In the genomic region with DNA sequence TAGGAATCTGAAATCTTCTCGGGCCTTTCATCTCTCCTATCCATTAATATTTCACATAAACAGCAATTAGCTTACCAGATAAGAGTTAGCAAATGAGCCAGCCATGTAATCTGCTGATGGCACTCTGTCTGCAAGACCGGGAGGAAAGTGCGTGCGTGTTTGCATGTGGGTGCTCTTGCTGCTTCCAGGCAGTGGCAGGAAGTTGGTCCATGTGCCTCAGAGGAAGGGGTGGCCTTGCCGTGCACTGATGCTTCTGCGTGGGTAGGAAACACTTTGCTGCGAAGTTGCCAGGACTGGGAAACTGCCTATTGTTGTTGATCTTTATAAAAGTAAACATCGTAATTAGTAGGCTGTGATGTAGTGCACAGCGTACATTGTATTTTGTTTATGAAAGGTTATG, we compare ENCODE assay signal across 8 mouse cellular contexts. TPM values are rescaled to one million over a fixed set of nuclear protein-coding genes. Genes with fewer than 3 reads are reported as not detected.
DNase-seq lines count a peak whose midpoint lies in the region; ATAC-seq and TF ChIP-seq lines count a peak whose summit lies in the region.

No protein-coding gene starts in this region.

- H3K27ac ChIP-seq in kidney, adult 2 months (ENCODE audit: insufficient read depth, low read depth, low read length): 0 out of 2 replicates have a peak overlapping the region, but pooled peaks have one; percentile 8
- H3K27ac ChIP-seq in heart, embryonic 13.5 days (replicated peaks): peak overlapping the region; percentile 68

- H3K4me1 ChIP-seq in kidney, adult 2 months (ENCODE audit: control insufficient read depth, insufficient read depth, low read length): peaks cover 18% of the 10 kb centered on the region
- peaks cover 73% of the 10 kb centered on the region for H3K4me1 ChIP-seq in heart, embryonic 13.5 days

- H3K27me3 ChIP-seq in kidney, adult 2 months (replicated peaks; ENCODE audit: control insufficient read depth, insufficient read depth, low read length): no peaks in the 10 kb centered on the region
- H3K27me3 ChIP-seq in heart, embryonic 13.5 days (replicated peaks): no peaks in the 10 kb centered on the region

- H3K4me3 ChIP-seq in kidney, adult 2 months (ENCODE audit: insufficient read depth, low read depth, low read length): no peak overlapping the region
- no peak overlapping the region for H3K4me3 ChIP-seq in heart, embryonic 13.5 days

- no peak for ATAC-seq in heart, embryonic 13.5 days (ENCODE audit: extremely low read depth, insufficient number of reproducible peaks, low FRiP score, low TSS enrichment)
- ATAC-seq in cerebellum, adult (ENCODE audit: insufficient number of reproducible peaks, low FRiP score, low TSS enrichment): no peak

- peak overlapping the region; percentile 11; the same call in 1 of the 2 replicates for H3K4me2 ChIP-seq in heart, embryonic 13.5 days

- H3K36me3 ChIP-seq in kidney, adult 2 months (ENCODE audit: control insufficient read depth, insufficient read depth, low read length): no peaks in the 10 kb centered on the region
- peaks cover 7% of the 10 kb centered on the region for H3K36me3 ChIP-seq in heart, embryonic 13.5 days

- H3K9ac ChIP-seq in heart, embryonic 13.5 days: peak overlapping the region; percentile 21; the same call in 1 of the 2 replicates

- peak; percentile 27 for DNase-seq in kidney, adult 2 months
- no peak for DNase-seq in kidney, adult 18-20 months
- peak; percentile 76 for DNase-seq in brain, adult 2 months (ENCODE audit: low read depth, low spot score)
- peak; percentile 26 for DNase-seq in lung, postnatal 25 days (ENCODE audit: low spot score)
- no peak for DNase-seq in urinary bladder, postnatal 10 days (ENCODE audit: low spot score)
- DNase-seq in ovary, adult 18-20 months (ENCODE audit: low spot score): no peak

- TF ChIP-seq POLR2A in kidney, adult 2 months (IDR thresholded peaks at IDR 0.05; ENCODE audit: low read depth, low read length): no peak

- WGBS in kidney, adult 2 months: 51% methylated on average over 9 of the region's 9 CpGs
- whole genome bisulfite sequencing in heart, embryonic 13.5 days: 47% methylated on average over 9 of the region's 9 CpGs

- TF ChIP-seq CTCF in kidney, adult 2 months (conservative IDR thresholded peaks at IDR 0.05; ENCODE audit: insufficient read depth, insufficient read length, low read depth, low read length): no peak

- no peaks in the 10 kb centered on the region for H3K9me3 ChIP-seq in heart, embryonic 13.5 days

RNA-seq across cellular contexts. Expression of a gene that starts 42.0 kb away (rescaled TPM):
- polyA plus RNA-seq in kidney, adult 2 months (2012; rRNA removed): 9.4 and 9.5 TPM in 2 replicates
- 9.8 and 11.8 TPM in 2 replicates for polyA plus RNA-seq in heart, embryonic 13.5 days (2015; fragmentation: Nextera tagmentation; extraction: Ambion mirVana)

Comparison
In these comparisons a context has a peak if more than half of its experiments do, and no peak if none do; other contexts are left out.
1. DNase-seq: peak in kidney, adult 2 months (single experiment), brain, adult 2 months (single experiment) and lung, postnatal 25 days (single experiment); none in kidney, adult 18-20 months (single experiment), urinary bladder, postnatal 10 days (single experiment) and ovary, adult 18-20 months (single experiment).